Mouse (Mus musculus): ENCODE measurements around the gene Barhl2. TPM values are rescaled to one million over a fixed set of nuclear protein-coding genes. Genes with fewer than 3 reads are reported as not detected.
A peak's percentile ranks its signal among the peaks of the same experiment; 100 is the strongest.

Gene Barhl2
- 1.5 and 1.8 TPM in 2 replicates for polyA plus RNA-seq (2015; fragmentation: Nextera tagmentation; extraction: Ambion mirVana)

DNA sequence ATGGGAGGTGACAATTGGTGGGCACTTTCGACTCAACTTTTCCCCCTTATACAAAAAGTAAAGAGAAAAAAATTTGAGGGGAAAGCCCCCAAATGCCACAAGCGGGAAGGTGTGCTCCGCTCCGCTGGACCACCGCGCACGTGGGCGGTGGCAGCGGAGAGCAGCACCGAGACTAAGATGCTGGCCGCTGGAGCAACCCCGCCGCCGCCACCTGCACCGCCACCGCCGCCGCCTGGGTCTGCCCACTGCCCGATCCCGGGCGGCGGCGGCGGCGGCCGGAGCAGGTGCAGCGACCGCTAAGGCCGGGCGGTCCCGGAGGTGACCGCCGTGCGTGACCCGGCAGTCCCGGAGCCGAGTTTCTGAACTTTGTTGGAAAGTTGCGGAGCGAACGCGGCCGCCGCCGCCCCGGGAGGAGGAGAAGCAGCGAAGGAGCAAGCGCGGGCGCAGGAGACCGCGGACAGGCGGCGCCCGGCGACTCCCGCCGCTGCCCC lies at the start of gene Barhl2:
Gene Barhl2, minus strand, starts transcription at position 181 of the 491 bp plus-strand sequence.
- Histone ChIP-seq H3K4me3 (replicated peaks) (peak within 1 kb of the TSS; percentile 37), H3K9ac (replicated peaks) (no peak within 1 kb of the TSS), H3K27ac (replicated peaks) (no peak within 1 kb of the TSS), H3K27me3 (replicated peaks) (peaks cover 89% of the 10 kb centered on the region), H3K4me1 (peaks cover 22% of the 10 kb centered on the region), H3K4me2 (peak within 1 kb of the TSS; percentile 61), H3K36me3 (no peaks in the 10 kb centered on the region), H3K9me3 (replicated peaks) (no peaks in the 10 kb centered on the region)
- ATAC-seq (ENCODE audit: low FRiP score): no peak
- WGBS: 1% methylated on average over 50 of the region's 57 CpGs

DNA sequence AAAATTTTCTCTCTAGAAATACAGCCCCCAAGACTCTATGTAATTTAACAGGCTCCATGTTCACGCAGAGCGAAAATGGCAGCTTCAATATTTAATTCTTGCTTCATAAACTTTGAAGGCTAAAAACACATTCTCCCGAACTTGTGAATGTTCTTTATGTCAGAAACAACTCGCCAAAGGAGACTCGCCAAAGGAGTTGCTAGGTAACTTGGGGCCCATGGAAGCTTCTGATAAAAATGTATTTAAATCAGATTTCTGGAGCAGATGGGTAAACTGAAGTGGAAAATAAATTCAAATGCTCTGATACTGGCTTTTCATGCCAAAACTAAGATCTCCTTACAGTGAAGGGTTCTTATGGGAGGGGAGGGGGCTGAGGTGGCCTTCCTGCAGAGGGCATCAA lies 48.1 kb upstream of the Barhl2 start:
- H3K4me2 ChIP-seq: no peak overlapping the region
- H3K9ac ChIP-seq (replicated peaks): no peak overlapping the region
- H3K36me3 ChIP-seq: no peaks in the 10 kb centered on the region
- WGBS: 48% methylated on average over 5 of the region's 5 CpGs
- H3K27ac ChIP-seq (replicated peaks): no peak overlapping the region
- peaks cover 4% of the 10 kb centered on the region; the same call in 1 of the 2 replicates for H3K27me3 ChIP-seq (replicated peaks)
- H3K9me3 ChIP-seq (replicated peaks): no peaks in the 10 kb centered on the region
- H3K4me1 ChIP-seq: peaks cover 11% of the 10 kb centered on the region
- ATAC-seq (ENCODE audit: low FRiP score): peak; percentile 38; the same call in 1 of the 2 replicates
- H3K4me3 ChIP-seq (replicated peaks): no peak overlapping the region

DNA sequence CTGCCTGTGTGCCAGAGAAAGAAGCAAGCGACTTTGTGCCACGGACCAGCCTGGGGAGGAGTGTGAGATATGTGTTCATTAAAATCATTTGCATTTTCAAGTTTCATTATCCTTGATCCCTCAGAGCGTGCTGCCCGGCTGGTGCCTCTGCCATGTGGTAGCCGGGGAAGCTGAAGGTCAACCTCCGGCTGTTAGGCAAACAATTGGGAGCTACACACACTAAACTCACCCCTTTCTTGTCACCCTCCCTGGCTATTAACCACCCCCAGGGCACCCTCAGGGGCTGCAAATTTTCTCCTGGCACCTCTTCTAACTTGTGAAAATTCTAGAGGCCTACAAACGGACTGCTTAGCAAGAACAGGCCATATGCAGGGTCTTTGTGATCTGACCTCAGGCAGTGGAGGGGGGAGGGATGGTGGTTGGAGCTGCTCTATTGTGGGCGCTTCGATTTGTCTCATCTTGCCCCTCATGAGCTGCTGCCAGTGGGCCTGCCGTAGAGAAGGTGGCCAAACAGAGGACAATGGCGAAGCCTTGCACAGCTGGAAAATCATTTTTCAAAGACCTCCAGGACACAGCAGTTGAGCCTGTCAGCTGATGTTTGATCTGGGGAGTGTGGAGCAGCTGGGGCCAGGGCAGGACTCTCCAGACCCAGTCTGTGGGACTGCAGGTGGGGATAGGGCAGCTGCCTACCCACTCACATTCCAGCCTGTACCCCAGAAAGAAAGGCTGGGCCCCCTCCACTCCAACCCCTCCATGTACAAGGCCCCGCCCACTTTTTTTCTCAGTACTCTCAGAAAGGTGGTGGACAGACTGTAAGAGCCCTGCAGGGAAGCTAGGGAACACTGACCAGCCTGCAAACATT lies 44.9 kb upstream of the Barhl2 start:
- H3K4me3 ChIP-seq (replicated peaks): no peak overlapping the region
- 42% methylated on average over 12 of the region's 12 CpGs for WGBS
- no peaks in the 10 kb centered on the region for H3K36me3 ChIP-seq
- H3K9me3 ChIP-seq (replicated peaks): no peaks in the 10 kb centered on the region
- ATAC-seq (ENCODE audit: low FRiP score): no peak
- no peak overlapping the region for H3K27ac ChIP-seq (replicated peaks)
- H3K4me1 ChIP-seq: peaks cover 21% of the 10 kb centered on the region
- no peak overlapping the region for H3K9ac ChIP-seq (replicated peaks)
- no peak overlapping the region for H3K4me2 ChIP-seq
- peaks cover 4% of the 10 kb centered on the region; the same call in 1 of the 2 replicates for H3K27me3 ChIP-seq (replicated peaks)

DNA sequence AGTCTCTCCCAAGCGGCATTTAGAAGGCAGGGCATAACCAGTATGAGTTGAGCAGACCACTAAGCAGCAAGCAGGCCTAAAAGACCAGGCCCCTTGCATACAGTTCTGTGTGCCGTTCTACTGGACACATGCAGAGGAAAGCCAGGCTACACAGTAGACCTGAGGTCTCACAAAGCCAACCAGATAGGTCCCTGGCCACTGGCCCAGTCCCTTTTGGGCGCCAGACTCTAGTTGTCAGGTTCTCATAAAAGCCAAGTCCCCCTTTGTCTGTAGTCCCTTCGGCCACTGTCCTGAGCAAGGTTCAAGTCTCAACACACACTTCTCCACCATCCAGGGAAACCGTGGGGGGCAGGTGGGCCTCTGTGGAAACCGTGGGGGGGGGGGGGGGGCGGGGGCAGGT lies 44.3 kb upstream of the Barhl2 start:
- no peak overlapping the region for H3K4me3 ChIP-seq (replicated peaks)
- WGBS: 68% methylated on average over 7 of the region's 7 CpGs
- H3K36me3 ChIP-seq: no peaks in the 10 kb centered on the region
- no peak overlapping the region for H3K27ac ChIP-seq (replicated peaks)
- no peak for ATAC-seq (ENCODE audit: low FRiP score)
- H3K27me3 ChIP-seq (replicated peaks): peaks cover 4% of the 10 kb centered on the region; the same call in 1 of the 2 replicates
- no peaks in the 10 kb centered on the region for H3K9me3 ChIP-seq (replicated peaks)
- no peak overlapping the region for H3K9ac ChIP-seq (replicated peaks)
- H3K4me2 ChIP-seq: no peak overlapping the region
- H3K4me1 ChIP-seq: peaks cover 21% of the 10 kb centered on the region

DNA sequence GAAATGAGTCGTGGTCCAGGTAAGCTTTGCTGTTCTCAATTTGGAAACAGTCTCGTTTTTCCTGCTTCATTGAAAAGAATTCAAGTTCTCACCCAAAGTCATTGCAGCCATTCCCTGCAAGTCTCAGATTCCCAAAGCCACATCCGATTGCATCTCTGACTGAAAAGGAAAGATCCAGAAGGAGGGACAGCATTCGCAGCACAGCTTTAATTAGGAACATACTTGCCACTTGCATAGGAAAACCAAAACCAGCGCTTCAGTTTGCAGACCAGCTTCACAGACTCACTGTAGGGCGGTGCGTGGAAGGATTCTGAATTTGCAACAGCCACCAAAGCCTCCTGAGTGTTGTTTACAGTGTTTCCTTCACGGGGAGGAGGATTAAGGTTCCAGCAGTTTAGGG lies 33.8 kb upstream of the Barhl2 start:
- no peak overlapping the region for H3K27ac ChIP-seq (replicated peaks)
- ATAC-seq (ENCODE audit: low FRiP score): no peak
- no peak overlapping the region for H3K9ac ChIP-seq (replicated peaks)
- 69% methylated on average over 8 of the region's 8 CpGs for WGBS
- peaks cover 8% of the 10 kb centered on the region for H3K27me3 ChIP-seq (replicated peaks)
- H3K4me2 ChIP-seq: no peak overlapping the region
- no peaks in the 10 kb centered on the region for H3K36me3 ChIP-seq
- H3K4me1 ChIP-seq: no peaks in the 10 kb centered on the region
- no peaks in the 10 kb centered on the region for H3K9me3 ChIP-seq (replicated peaks)
- H3K4me3 ChIP-seq (replicated peaks): no peak overlapping the region

DNA sequence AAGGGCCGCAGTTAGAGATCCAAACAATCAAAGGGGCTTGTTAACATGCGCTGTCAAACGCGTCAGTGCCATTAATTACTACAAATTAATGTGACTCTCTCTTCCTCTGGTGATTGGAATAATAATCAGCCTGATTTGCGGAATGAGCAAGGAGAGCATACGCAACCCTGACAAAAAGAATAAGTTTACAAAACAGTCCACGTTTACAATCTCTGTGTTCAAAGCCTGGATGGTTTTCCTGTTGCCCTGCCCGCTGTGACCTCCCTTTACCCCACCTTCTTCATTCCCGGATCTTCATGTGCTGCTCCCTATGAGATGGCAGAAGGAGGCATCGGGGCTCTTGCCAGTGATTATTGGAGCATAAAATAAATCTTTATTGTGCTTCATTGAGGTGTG lies 14.1 kb upstream of the Barhl2 start:
- H3K4me1 ChIP-seq: peaks cover 6% of the 10 kb centered on the region
- no peaks in the 10 kb centered on the region for H3K36me3 ChIP-seq
- no peak overlapping the region for H3K9ac ChIP-seq (replicated peaks)
- peaks cover 77% of the 10 kb centered on the region for H3K27me3 ChIP-seq (replicated peaks)
- no peak overlapping the region for H3K4me3 ChIP-seq (replicated peaks)
- H3K9me3 ChIP-seq (replicated peaks): no peaks in the 10 kb centered on the region
- H3K4me2 ChIP-seq: no peak overlapping the region
- H3K27ac ChIP-seq (replicated peaks): no peak overlapping the region
- ATAC-seq (ENCODE audit: low FRiP score): no peak
- WGBS: 3% methylated on average over 10 of the region's 10 CpGs

DNA sequence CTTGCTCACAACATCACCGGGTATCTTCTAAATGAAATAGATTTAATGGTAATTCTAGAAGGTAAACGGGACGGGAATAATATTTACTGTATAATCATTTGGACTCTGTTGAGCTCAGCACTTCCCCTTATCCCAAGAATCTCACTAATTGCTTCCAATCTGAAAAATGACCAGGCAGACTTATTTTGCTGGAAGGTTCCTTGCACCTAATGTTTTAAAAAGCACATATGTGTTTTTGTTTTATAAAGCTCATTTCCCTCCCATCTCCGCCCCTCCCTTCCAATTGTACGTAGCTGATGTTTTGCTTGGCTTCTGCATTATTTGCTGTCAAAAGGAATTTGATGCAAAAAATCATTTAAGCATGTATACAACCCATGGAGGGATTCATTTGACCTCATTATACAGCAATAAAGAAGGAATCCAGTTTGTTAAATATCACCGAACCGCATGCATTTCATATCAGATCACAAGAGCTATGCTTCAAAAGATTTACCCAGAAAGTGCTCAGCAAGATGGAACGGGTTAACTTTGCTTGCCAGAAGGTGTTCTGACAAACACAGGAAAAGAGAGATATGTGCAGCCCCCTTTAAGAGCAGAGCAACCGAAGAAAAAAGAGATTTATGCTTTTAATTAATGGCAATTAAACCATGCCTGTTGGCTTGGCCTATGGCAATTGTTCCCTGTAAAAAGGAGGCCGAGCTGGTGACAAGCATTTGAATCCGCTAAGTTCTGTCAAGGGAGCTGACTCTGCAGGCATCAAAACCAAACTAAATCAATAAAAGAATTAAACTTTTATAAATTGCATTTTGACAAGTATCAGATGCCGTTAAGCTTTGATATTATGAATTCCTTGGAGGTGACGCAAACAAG lies 13.5 kb upstream of the Barhl2 start:
- 8% methylated on average over 13 of the region's 13 CpGs for WGBS
- Histone ChIP-seq H3K9me3 (replicated peaks) (no peaks in the 10 kb centered on the region), H3K4me3 (replicated peaks) (no peak overlapping the region), H3K36me3 (no peaks in the 10 kb centered on the region), H3K27me3 (replicated peaks) (peaks cover 83% of the 10 kb centered on the region), H3K4me2 (no peak overlapping the region), H3K27ac (replicated peaks) (no peak overlapping the region), H3K4me1 (peaks cover 6% of the 10 kb centered on the region), H3K9ac (replicated peaks) (no peak overlapping the region)
- no peak for ATAC-seq (ENCODE audit: low FRiP score)

DNA sequence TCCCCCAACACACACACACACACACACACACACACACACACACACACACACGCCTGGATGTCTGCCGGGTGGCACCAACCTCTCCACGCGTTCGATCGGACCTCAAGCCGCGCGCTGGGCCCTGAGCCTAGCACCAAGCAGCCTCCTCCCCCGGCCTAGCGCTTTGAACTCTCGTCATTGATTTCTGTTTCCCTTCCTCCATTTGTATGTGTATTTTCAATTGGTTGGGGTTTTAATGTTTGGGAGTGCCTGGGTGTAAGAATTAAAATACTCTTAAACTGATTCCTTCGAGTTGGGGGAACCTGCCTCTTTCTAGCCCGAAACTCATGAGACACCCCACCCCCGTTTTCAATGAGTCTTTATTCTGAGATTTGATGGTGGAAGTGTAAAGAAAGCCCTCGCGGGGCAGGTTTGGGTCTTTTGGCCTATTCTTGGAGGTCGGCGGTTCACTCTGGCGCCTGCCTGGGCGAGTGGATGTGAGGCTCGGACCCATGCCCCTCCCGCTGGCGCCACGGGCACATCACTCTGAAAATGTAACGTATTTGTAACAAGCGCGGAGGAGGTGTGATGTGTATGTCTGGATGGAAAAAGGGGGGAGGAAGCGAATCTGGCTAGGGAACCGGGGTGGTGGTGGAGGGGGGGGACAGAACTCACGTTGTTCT lies 7.3 kb upstream of the Barhl2 start:
- Histone ChIP-seq H3K4me3 (replicated peaks) (no peak overlapping the region), H3K36me3 (no peaks in the 10 kb centered on the region), H3K27ac (replicated peaks) (no peak overlapping the region), H3K4me1 (peaks cover 7% of the 10 kb centered on the region; the same call in 1 of the 2 replicates), H3K9ac (replicated peaks) (no peak overlapping the region), H3K4me2 (no peak overlapping the region), H3K9me3 (replicated peaks) (no peaks in the 10 kb centered on the region), H3K27me3 (replicated peaks) (peaks cover 97% of the 10 kb centered on the region)
- 1% methylated on average over 31 of the region's 31 CpGs for WGBS
- 0 out of 2 replicates have a peak, but pooled peaks have one; percentile 19 for ATAC-seq (ENCODE audit: low FRiP score)

DNA sequence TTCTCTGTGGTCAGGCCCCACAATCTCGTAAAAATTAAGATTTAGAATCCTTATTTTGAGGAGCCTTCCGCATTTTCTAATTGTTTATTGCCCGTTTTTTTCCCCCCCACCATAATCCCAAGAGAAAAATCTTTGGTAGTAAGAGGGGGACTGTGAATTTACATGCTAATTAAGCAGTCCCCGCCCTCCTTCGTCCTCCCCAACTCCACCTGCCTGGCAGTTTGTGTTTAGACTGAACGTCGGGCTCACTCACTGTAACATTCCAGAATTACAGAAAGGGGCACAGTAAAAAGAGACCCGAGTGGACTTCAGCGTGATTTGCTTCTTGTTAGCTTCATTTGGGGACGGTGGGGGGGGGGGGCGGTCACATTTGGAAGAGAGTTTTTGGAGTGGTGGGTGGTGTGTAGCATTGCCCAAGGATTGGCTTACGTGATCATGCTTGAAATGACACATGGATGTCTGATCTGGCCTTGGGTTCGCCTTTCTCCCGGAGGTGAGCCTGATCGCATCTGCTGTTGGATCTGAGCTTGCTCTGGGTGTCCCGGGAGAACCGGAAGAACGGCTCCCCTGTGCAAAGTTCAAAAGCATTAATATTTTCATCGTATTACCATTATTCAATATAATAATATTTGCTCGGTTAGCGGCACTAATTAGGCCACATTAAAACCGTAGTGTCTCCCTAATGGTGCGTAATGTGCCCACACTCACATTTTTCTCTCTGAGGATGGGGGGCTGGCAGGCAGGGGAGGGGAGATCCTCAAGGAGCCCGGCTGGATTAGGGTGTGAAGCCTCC lies 6.6 kb upstream of the Barhl2 start:
- WGBS: under 1% methylated on average over 24 of the region's 24 CpGs
- H3K27me3 ChIP-seq (replicated peaks): peaks cover 97% of the 10 kb centered on the region
- 0 out of 2 replicates have a peak, but pooled peaks cover 6% of the 10 kb centered on the region for H3K4me1 ChIP-seq
- no peak overlapping the region for H3K27ac ChIP-seq (replicated peaks)
- ATAC-seq (ENCODE audit: low FRiP score): no peak
- no peak overlapping the region for H3K4me3 ChIP-seq (replicated peaks)
- H3K36me3 ChIP-seq: no peaks in the 10 kb centered on the region
- no peaks in the 10 kb centered on the region for H3K9me3 ChIP-seq (replicated peaks)
- H3K4me2 ChIP-seq: no peak overlapping the region
- no peak overlapping the region for H3K9ac ChIP-seq (replicated peaks)

DNA sequence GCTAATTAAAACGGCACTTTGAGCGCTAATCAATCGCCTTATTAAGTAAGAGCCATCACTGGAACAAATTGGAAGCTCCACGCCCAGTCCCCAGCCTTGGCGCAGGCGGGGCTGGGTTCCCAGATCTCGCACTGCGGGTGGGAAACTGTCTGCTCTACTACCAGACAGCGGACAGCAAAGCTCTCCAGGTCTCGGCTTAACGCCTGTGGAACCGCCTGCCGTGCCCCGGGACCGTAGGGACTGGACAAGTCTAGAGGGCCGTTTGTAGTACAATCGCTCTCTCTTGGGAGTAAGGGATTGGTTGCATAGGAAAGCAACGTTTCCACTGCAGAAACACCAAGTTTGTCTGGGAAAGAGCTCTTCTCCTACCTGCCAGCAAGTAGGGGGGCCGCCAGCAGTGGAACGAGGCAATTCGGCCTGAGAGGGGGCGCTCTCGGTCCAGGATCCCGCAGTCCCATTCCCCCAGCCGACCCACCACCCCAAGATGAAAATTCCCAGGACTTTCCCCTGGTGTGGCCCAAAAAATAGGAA lies 5.8 kb upstream of the Barhl2 start:
- no peaks in the 10 kb centered on the region for H3K36me3 ChIP-seq
- H3K4me3 ChIP-seq (replicated peaks): no peak overlapping the region
- WGBS: under 1% methylated on average over 25 of the region's 25 CpGs
- no peak overlapping the region; the same call in 1 of the 2 replicates for H3K4me2 ChIP-seq
- no peaks in the 10 kb centered on the region for H3K9me3 ChIP-seq (replicated peaks)
- no peak overlapping the region for H3K9ac ChIP-seq (replicated peaks)
- peaks cover 12% of the 10 kb centered on the region for H3K4me1 ChIP-seq
- no peak for ATAC-seq (ENCODE audit: low FRiP score)
- H3K27me3 ChIP-seq (replicated peaks): peaks cover 97% of the 10 kb centered on the region
- H3K27ac ChIP-seq (replicated peaks): no peak overlapping the region

Data from neural tube, embryonic 15.5 days (tissue).